Mouse (Mus musculus) heart, adult 8-10 months (tissue): Measurements from ENCODE around the gene Nt5c2. TPM values are rescaled to one million over a fixed set of nuclear protein-coding genes. Genes with fewer than 3 reads are reported as not detected.
A peak's percentile ranks its signal among the peaks of the same experiment; 100 is the strongest.

ENCODE experiments used
- DNase-seq: peaks from one replicate; pipeline ENCODE4 v3.0.0; 2022; ENCODE audit warnings: low spot score
- total RNA-seq, 4 experiments: library from RNA; stranded (reverse); gene quantifications; 2 replicates each; pipeline ENCODE4 v1.2.4; 2022

The Nt5c2 gene
- total RNA-seq, 4 experiments from 2014 or later, result 58.1 to 68.9 (median 64.7) TPM

GRCm38 (mm10) chr19:46928136-46928535, 86.8 kb downstream of the Nt5c2 start:
- DNase-seq, result no peak

DNA sequence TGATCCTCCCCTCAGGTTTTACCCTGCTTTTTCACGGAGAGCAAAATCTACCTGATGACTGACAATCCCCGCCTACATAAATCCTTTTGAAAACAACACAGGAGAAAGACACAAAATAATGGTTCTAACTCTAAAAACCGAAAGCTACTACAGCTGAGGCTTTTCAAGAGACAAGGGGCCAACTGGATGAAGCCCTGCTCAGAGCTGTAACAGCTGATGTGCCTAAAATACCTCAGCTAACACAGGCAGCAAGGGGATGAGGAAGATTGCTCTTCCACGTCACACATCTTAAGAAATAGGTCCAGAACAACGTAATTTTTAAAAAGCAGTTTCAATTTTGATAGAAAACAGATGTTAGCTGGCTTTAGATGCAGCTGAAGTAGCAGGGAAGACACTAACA, 88.0 kb downstream of the Nt5c2 start:
- no peak for DNase-seq

- DNase-seq, result no peak
Measured at GRCm38 (mm10) chr19:46926357-46926756, 88.6 kb downstream of the Nt5c2 start.

DNA sequence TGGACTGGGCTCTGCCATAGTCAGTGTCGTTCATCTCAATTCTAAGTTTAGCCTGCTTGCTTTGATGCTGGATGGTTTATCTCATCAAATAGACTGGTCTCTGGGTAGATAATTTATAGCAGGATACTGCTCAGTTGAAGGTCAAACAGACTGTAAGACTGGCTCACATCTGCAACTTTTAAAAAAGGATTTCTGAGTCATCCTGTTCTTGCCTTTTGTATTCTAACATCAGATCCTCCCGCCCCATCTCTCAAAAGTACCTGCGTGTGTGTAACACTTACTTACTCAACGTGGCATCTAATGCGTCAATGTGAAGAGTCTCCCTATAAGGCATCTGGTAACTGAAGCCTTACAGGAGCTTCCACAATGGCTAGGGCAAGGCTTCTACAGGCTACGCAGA, 94.4 kb downstream of the Nt5c2 start:
- no peak for DNase-seq

DNA sequence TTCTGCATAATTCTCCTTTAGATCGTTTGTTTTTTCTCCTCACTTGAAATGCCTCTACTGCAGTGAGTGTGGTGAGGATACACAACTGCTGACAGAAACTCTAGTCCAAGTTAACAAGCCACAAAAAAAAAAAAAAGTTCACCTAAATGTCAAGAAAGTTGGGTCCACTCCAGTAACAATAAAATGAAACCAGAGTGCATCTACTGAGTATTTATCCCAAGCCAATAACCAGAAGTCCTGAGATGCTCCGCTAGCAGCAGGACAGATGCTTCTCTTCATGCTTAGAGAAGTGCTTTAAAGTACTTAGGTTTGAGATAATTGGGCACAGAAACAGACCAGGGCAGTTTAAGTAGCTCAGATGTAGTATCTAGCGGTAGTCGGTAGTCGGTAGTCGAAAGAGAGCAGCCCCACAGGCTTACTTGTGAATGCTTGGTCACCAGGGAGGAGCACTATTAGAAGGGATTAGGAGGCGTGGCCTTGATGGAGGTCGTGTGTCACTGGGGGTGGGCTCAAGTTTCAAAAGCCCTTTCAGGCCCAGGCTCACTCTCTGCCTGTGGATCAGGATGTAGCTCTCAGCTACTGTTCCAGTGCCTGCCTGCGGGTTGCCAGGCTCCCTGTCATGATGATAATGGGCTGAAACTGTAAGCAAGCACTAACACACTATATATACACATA, 99.4 kb downstream of the Nt5c2 start:
- no peak for DNase-seq

DNA sequence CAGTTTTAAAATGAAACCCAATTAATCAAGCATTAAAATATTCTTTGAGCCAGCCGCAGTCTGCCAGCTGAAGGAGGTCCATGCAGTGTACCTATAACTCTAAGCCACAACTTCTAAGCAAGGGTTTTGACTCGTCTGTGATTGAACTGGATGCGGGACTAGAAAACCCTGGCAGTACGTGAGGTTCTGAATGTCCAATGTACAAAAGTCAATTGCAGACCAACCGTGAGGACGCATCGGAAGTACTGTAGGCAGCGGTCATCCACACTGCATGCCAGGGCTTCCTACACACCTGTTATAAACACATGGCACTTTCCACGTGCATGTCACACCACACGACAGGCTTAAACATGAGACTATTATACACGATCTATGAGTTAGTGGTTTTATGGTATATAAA, 101.3 kb downstream of the Nt5c2 start:
- DNase-seq, result no peak

- DNase-seq, result no peak
Measured at GRCm38 (mm10) chr19:46911492-46911891, 103.5 kb downstream of the Nt5c2 start.

- DNase-seq, result peak; percentile 83
Measured at GRCm38 (mm10) chr19:46908977-46909376, 106.0 kb downstream of the Nt5c2 start.

GRCm38 (mm10) chr19:46908207-46908606, 106.7 kb downstream of the Nt5c2 start:
- DNase-seq, result no peak

GRCm38 (mm10) chr19:46905971-46906370, 109.0 kb downstream of the Nt5c2 start:
- no peak for DNase-seq

GRCm38 (mm10) chr19:46905383-46905782, 109.6 kb downstream of the Nt5c2 start:
- no peak for DNase-seq

- DNase-seq, result no peak
Measured at GRCm38 (mm10) chr19:46904907-46905306, 110.0 kb downstream of the Nt5c2 start.

- DNase-seq, result no peak
Measured at GRCm38 (mm10) chr19:46903379-46903778, 111.6 kb downstream of the Nt5c2 start.

- peak; percentile 34 for DNase-seq
Measured at GRCm38 (mm10) chr19:46901323-46901722, 113.6 kb downstream of the Nt5c2 start.

- DNase-seq, result no peak
Measured at GRCm38 (mm10) chr19:46900786-46901185, 114.2 kb downstream of the Nt5c2 start.

DNA sequence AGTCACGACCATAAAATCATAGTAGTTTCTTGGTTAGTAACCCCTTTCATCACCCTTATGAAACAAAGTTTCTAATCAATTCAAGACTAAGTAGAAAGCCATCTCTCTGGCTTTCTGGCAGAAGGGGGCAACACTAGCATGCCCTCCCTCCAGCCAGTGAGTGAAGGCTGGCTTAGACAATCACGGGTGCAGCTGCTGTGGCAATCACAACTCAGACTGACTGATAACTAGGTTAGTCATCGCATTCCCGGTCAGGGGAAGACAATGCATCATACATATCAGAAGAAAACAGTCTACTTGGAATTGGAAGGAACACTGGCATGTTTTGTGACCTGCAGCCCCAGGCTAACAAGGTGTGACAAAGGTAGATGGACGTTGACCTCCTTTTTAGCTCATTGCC, 115.1 kb downstream of the Nt5c2 start:
- DNase-seq, result no peak

GRCm38 (mm10) chr19:46899306-46899705, 115.6 kb downstream of the Nt5c2 start:
- DNase-seq, result peak; percentile 67

GRCm38 (mm10) chr19:46898222-46898621, 116.7 kb downstream of the Nt5c2 start:
- DNase-seq, result no peak

GRCm38 (mm10) chr19:46897135-46897534, 117.8 kb downstream of the Nt5c2 start:
- DNase-seq, result no peak

- DNase-seq, result no peak
Measured at GRCm38 (mm10) chr19:46893484-46893883, 121.5 kb downstream of the Nt5c2 start.

- no peak for DNase-seq
Measured at GRCm38 (mm10) chr19:46892856-46893255, 122.1 kb downstream of the Nt5c2 start.

- no peak for DNase-seq
Measured at GRCm38 (mm10) chr19:46890657-46891056, 124.3 kb downstream of the Nt5c2 start.

GRCm38 (mm10) chr19:46889666-46890065, 125.3 kb downstream of the Nt5c2 start:
- no peak for DNase-seq
